Mouse (Mus musculus) kidney, postnatal 10 days (tissue): Measurements from ENCODE around the gene Tomm40.
A peak's percentile ranks its signal among the peaks of the same experiment; 100 is the strongest.

Experiments
- DNase-seq: peaks from one replicate; pipeline ENCODE4 v3.0.0; 2021; ENCODE audit warnings: mixed read lengths

Gene Tomm40

GRCm38 (mm10) chr7:19715239-19716054 is at the start of gene Tomm40:
Gene Tomm40 (minus strand): TSS chr7:19715438.
- DNase-seq, result peak; percentile 99

GRCm38 (mm10) chr7:19764581-19764980 is 49.3 kb upstream of the Tomm40 start:
- no peak for DNase-seq

DNA sequence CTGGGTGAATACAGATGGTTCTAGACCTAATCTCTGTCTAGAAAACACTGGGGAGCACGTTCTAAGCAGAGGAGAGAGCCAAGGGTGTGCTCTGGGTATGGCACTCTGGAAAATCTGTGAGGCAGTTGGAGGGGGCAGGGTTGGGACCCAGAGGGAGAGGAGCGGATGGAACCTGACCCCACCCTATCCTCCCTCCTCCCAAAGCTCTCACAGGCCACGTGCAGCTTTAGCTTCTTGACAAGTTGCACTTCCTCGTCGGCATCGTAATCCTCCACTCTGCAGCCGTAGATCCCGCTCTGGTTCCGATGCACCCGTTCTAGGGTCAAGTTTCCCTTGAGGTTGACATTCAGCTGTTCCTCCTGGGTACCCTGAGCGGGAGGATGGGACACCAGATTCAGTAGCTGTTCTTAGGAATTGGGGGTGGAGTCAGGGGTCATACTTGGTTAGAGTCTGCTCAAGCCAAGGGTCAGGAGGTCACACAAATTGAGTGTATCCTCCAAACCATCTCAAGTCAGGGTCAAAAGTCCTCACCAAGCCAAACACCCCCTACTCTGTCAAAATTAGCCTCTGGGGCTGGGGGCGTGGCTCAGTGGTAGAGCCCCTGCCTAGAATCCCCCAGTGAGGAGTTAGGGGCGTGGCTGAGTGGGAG is 48.7 kb upstream of the Tomm40 start:
- no peak for DNase-seq

GRCm38 (mm10) chr7:19762283-19762682 is 47.0 kb upstream of the Tomm40 start:
- peak; percentile 67 for DNase-seq

GRCm38 (mm10) chr7:19760021-19760420 is 44.8 kb upstream of the Tomm40 start:
- DNase-seq, result no peak

GRCm38 (mm10) chr7:19758623-19759022 is 43.4 kb upstream of the Tomm40 start:
- DNase-seq, result no peak

GRCm38 (mm10) chr7:19755851-19756786 is 40.9 kb upstream of the Tomm40 start:
- DNase-seq, result peak; percentile 86

- no peak for DNase-seq
Observed at GRCm38 (mm10) chr7:19755008-19755407, 39.8 kb upstream of the Tomm40 start.

GRCm38 (mm10) chr7:19754065-19754464 is 38.8 kb upstream of the Tomm40 start:
- DNase-seq, result no peak

GRCm38 (mm10) chr7:19753587-19753986 is 38.3 kb upstream of the Tomm40 start:
- DNase-seq, result peak; percentile 75

GRCm38 (mm10) chr7:19752652-19753051 is 37.4 kb upstream of the Tomm40 start:
- DNase-seq, result peak; percentile 49

GRCm38 (mm10) chr7:19751070-19751383 is 35.8 kb upstream of the Tomm40 start:
- DNase-seq, result peak; percentile 47

DNA sequence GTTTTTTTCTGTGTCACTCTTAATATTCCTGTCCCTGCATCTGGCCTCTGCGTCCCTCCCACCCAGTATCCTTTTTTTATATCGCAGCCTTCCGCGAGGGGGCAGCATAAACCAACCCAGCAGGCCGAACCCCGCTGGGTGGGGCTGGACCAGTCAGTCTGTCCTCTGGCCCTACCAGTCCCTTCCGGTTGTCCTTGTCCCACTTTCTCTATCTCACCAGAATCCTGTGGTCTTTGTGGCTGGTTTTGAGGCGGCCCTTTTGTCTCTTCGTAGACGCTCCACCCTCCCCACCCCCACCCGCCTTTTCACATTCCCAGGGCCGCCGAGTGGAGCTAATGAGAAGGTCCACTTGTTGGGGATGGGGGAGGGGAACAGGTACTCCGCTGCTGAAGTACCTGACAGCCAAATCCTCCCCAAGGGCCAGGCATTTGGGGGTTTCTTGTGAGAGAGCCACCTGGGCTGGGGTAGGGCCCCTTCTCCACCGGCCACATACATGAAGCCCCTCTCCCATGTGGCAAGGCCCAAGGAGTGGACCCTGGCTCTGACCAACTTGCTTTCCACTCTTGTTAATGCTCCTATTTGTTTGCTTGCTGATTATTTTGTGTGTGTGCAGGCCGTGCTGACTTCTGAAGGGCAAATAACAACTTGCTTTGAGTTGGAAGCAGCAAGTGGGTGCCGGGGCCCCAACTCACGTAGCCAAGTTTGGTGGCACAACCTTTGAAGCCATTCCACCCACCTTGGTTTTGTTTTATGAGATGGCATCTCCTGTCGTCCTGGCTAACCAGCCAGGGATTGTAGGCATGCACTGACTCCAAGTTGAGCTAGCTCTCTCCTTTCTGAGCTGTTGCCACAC is 35.2 kb upstream of the Tomm40 start, which contains the start of gene Nectin2:
Gene Nectin2 (minus strand): TSS at position 267 of the 853 bp plus-strand sequence.
- peak; percentile 94 for DNase-seq

DNA sequence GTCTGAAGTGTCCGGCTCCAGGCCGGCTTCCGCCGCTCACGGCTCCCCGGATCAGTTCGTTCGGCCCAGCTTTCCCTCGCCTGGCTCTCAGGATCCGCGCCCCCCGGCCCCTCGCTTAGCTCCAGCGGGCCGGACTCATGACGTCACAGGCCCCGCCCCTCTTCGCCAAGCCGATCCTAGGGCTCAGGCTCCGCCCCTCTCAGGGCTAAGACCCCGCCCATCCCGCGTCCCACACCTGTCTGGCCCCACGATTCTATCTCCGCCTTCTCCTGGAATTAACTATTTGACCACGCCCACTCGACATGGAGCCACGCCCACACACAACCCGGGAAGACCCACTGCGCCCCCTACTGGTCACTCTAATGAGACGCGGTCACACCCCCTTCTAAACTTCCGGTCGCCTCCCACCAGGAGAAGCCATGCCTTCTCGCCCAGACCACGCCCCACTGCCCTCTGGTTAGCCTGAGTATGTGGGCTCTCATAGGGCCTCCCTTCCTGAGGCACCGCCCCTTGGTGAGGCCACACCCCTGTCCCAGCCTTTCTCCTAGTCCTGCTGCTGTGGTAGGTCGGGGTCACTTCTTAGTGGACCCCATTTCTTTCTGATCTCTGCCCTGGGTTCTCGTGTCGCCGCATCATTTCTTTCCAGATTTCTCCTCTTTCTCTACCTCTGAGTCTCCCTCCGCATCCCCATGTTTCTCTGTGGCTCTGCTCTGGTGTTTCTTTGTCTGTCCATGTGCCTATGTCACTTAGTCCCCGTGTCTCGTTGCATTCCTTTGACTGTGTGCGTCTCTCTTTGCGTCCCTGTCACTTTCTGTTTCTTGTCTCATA is 34.4 kb upstream of the Tomm40 start:
- DNase-seq, result peak; percentile 99

DNA sequence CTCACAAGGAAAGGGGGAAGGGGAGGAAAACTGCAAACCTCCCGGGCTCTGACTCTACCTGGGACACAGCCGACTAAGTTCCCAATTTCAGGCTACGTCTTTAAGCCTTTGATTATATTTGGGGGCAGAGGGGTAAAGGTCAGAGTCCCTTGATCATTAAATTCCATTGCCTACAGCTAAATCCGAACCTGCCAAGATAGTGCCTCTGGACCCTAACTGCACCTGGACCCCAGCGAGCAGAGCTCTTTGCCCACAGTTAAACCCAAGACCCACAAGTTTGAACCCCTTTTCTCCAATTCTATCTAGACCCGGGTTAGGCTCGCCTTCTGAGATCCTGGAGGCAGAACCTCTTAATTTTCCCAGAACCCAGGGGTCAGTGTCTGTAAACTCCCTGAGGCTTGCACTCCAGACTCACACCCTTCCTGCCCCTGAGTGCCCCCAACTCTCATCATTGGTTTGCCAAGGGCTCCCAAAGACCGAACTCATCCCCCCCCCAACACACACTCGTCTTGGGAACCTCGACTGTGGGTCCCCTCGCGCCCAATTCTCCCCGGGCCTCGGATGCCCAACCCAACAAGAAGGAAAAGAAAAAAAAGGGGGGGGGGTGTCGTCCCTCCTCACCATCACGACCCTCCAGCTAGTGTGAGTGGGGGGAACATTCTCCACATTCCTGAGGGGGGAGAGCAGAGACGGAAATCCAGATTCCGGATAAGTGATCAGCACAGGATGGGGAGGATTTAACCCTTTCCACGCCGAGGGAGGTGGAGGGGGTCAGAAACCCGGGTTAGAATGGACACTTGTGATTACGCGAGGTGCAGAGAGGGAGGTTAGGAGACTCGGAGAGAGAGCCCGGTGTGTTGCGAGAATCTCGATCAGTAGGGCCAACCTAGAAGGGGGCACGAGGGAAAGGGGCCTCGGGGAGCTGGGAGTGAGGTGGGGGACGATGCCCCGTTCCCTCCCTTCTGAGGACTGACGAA is 33.3 kb upstream of the Tomm40 start:
- peak; percentile 72 for DNase-seq

DNA sequence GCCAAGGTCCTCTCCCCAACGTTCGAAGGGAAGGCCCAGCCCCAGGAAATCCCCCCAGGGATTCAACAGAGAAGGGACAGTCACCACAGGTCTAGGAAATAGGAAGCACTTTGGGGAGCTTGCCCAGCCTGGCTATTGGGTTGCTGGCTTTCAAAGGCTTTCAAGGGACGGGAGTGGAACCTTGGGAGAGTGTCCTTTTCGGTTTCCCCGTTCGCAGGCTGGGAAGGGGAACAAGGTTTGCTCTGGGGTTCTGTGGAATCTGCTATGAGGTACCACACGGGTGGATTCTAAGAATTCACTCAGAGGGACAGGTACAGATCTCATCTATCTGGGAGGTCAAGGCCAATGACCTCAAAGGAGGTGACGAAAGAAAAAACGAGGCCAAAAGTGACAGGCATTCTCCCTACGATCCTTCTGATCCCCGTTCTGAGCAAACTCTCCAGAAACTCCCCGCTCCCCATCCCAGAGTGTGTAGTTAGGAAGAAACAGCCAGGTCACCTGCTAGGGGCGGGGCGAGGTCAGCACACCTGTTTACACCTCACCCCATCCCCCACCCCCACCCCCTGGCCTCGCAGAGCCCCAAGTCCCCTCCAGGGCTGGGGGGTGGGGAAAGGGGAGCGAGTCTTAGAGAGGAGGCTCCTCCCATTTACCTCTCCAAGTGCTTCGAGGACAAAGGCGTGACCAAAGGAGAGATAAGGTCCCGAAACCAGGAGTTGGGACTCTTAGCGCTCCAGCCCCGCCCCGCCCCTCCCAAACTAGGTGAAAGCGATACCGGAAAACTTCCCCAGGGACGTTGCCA is 32.4 kb upstream of the Tomm40 start:
- peak; percentile 62 for DNase-seq

- DNase-seq, result no peak
Observed at GRCm38 (mm10) chr7:19746426-19747201, 31.4 kb upstream of the Tomm40 start.

GRCm38 (mm10) chr7:19745971-19746370 is 30.7 kb upstream of the Tomm40 start:
- no peak for DNase-seq
